Mouse (Mus musculus): Measurements from ENCODE around the gene C1qtnf5.
"Not testable (repeated sequence)": the region's sequence is repeated elsewhere in the genome, so short reads cannot be mapped to it uniquely, and the experiment has no call there.

C1qtnf5 gene

GRCm38 (mm10) chr9:44105781-44106180, 1.3 kb upstream of the C1qtnf5 start:
- DNase-seq (ENCODE audit: low read depth, low spot score) = no peak

- no peak for DNase-seq (ENCODE audit: low read depth, low spot score)
Measured at GRCm38 (mm10) chr9:44106182-44106581, 863 bp upstream of the C1qtnf5 start.

GRCm38 (mm10) chr9:44106596-44106995, 449 bp upstream of the C1qtnf5 start:
- no peak for DNase-seq (ENCODE audit: low read depth, low spot score)

GRCm38 (mm10) chr9:44107557-44108179, 623 bp downstream of the C1qtnf5 start:
- DNase-seq (ENCODE audit: low read depth, low spot score) = no peak

- no peak for DNase-seq (ENCODE audit: low read depth, low spot score)
Measured at GRCm38 (mm10) chr9:44108269-44109055, 1.4 kb downstream of the C1qtnf5 start.

GRCm38 (mm10) chr9:44109360-44110095, 2.5 kb downstream of the C1qtnf5 start:
- no peak for DNase-seq (ENCODE audit: low read depth, low spot score)

GRCm38 (mm10) chr9:44111909-44112308, 4.9 kb downstream of the C1qtnf5 start:
- not testable (repeated sequence) for DNase-seq (ENCODE audit: low read depth, low spot score)

- DNase-seq (ENCODE audit: low read depth, low spot score) = peak; percentile 98
Measured at GRCm38 (mm10) chr9:44113105-44113789, 6.2 kb downstream of the C1qtnf5 start, which contains the start of the genes Gm49380 and Rnf26. Gene Gm49380 (minus strand): TSS chr9:44113500. Gene Rnf26 (minus strand): TSS chr9:44113517.

- no peak for DNase-seq (ENCODE audit: low read depth, low spot score)
Measured at GRCm38 (mm10) chr9:44114453-44114852, 7.4 kb downstream of the C1qtnf5 start.

- DNase-seq (ENCODE audit: low read depth, low spot score) = no peak
Measured at GRCm38 (mm10) chr9:44115599-44115998, 8.6 kb downstream of the C1qtnf5 start.

GRCm38 (mm10) chr9:44116182-44116581, 9.1 kb downstream of the C1qtnf5 start:
- DNase-seq (ENCODE audit: low read depth, low spot score) = no peak

GRCm38 (mm10) chr9:44119011-44119410, 12.0 kb downstream of the C1qtnf5 start:
- no peak for DNase-seq (ENCODE audit: low read depth, low spot score)

GRCm38 (mm10) chr9:44119948-44120465, 13.0 kb downstream of the C1qtnf5 start:
- no peak for DNase-seq (ENCODE audit: low read depth, low spot score)

- DNase-seq (ENCODE audit: low read depth, low spot score) = no peak
Measured at GRCm38 (mm10) chr9:44124317-44124716, 17.3 kb downstream of the C1qtnf5 start.

GRCm38 (mm10) chr9:44125026-44125425, 18.0 kb downstream of the C1qtnf5 start:
- DNase-seq (ENCODE audit: low read depth, low spot score) = no peak

GRCm38 (mm10) chr9:44125546-44126428, 18.7 kb downstream of the C1qtnf5 start:
- DNase-seq (ENCODE audit: low read depth, low spot score) = peak; percentile 85

- DNase-seq (ENCODE audit: low read depth, low spot score) = no peak
Measured at GRCm38 (mm10) chr9:44126746-44127145, 19.7 kb downstream of the C1qtnf5 start.

GRCm38 (mm10) chr9:44127351-44127801, 20.3 kb downstream of the C1qtnf5 start:
- DNase-seq (ENCODE audit: low read depth, low spot score) = no peak

- no peak for DNase-seq (ENCODE audit: low read depth, low spot score)
Measured at GRCm38 (mm10) chr9:44129633-44130032, 22.6 kb downstream of the C1qtnf5 start.

- peak; percentile 63 for DNase-seq (ENCODE audit: low read depth, low spot score)
Measured at GRCm38 (mm10) chr9:44130034-44130433, 23.0 kb downstream of the C1qtnf5 start.

Data from skeletal muscle tissue, adult 2 months (tissue).